ENCODE assay signal across 13 mouse cellular contexts in genomic region chr10:32052546-32053295, GRCm38 (mm10).
"Had no signal": no experiment of that assay in that cellular context is flagged by ENCODE, and none has a peak within 500 bp of the region (broad histone marks: within the 10 kb centered on the region; RNA-seq: fewer than 3 reads in every experiment).

No protein-coding gene starts in this region.

- DNase-seq: kidney, postnatal 25 days; liver; liver, embryonic 13.5 days; liver, postnatal 0 days; lung, postnatal 14 days; thymus, postnatal 4 days had no signal

- H3K4me3 ChIP-seq: limb, embryonic 12.5 days; liver, embryonic 13.5 days; lung, embryonic 15.5 days; midbrain, embryonic 12.5 days; neural tube, embryonic 13.5 days had no signal

- H3K9me3 ChIP-seq: limb, embryonic 12.5 days; liver, embryonic 13.5 days; lung, embryonic 15.5 days; midbrain, embryonic 12.5 days; neural tube, embryonic 13.5 days had no signal

- ATAC-seq: liver, postnatal 0 days; midbrain, embryonic 16.5 days had no signal

- H3K4me1 ChIP-seq: limb, embryonic 12.5 days; liver, embryonic 13.5 days; lung, embryonic 15.5 days; midbrain, embryonic 12.5 days; neural tube, embryonic 13.5 days had no signal

- H3K27ac ChIP-seq: limb, embryonic 12.5 days; liver, embryonic 13.5 days; lung, embryonic 15.5 days; macrophage; midbrain, embryonic 12.5 days; neural tube, embryonic 13.5 days; stomach, postnatal 0 days had no signal

- H3K9ac ChIP-seq: limb, embryonic 12.5 days; liver, embryonic 13.5 days; liver, postnatal 0 days; lung, embryonic 15.5 days; midbrain, embryonic 12.5 days; neural tube, embryonic 13.5 days had no signal

- H3K36me3 ChIP-seq: limb, embryonic 12.5 days; liver, embryonic 13.5 days; lung, embryonic 15.5 days; midbrain, embryonic 12.5 days; neural tube, embryonic 13.5 days had no signal

- H3K4me2 ChIP-seq: limb, embryonic 12.5 days; liver, embryonic 13.5 days; lung, embryonic 15.5 days; midbrain, embryonic 12.5 days; neural tube, embryonic 13.5 days had no signal

- H3K27me3 ChIP-seq: limb, embryonic 12.5 days; liver, embryonic 13.5 days; lung, embryonic 15.5 days; midbrain, embryonic 12.5 days; neural tube, embryonic 13.5 days had no signal
